Mouse (Mus musculus) lung, adult 2 months (tissue): ENCODE results near the gene Ywhah.

Source experiments
- CTCF ChIP-seq: fragments of 200-500 bp; IDR thresholded peaks from 2 replicates; pipeline ENCODE4 v1.5.1; 2011; ENCODE audit warnings: mild to moderate bottlenecking, low read length, control low read depth; ENCODE audit not compliant: insufficient read depth
- POLR2A ChIP-seq: fragments of 200-500 bp; IDR thresholded peaks from 2 replicates; pipeline ENCODE4 v1.6.1; 2011; ENCODE audit warnings: low read depth, mild to moderate bottlenecking, control low read depth, low read length, borderline replicate concordance; ENCODE audit errors: extremely low read depth

DNA sequence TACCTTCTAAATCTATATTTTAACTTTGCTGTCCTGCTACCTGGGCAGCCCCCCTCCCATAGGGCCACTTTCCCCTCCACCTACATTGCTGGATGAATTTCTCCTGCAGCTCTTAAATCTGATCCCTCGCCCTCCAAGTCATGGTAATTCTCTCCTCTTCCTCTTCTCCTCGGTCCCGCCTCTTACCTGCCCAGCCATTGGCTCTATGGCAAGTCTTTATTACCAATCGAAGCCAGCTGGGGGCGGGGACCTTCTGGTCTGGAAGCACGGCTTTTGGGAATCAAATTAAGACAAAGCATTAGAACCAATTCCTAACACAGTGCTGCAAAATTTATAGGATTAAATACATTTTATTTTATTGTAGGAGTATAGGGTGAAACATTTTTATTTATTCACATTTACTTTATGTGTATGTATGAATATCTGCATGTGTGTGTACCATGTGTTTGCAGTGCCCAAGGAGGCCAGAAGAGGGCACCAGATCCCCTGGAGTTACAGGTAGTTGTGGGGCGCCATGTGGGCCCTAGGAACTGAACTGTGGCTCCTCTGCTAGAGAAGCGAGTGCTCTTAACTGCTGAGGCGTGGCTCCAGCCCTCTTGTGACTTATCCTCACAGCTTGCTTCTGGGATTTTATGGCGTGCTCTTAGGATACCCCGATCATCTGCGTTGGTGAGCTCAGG is 26.2 kb downstream of the Ywhah start:
- no peak for TF ChIP-seq CTCF
- TF ChIP-seq POLR2A, result no peak
